Mouse (Mus musculus) stomach, embryonic 14.5 days (tissue): Measurements from ENCODE around the gene Cyp2f2. TPM values are rescaled to one million over a fixed set of nuclear protein-coding genes. Genes with fewer than 3 reads are reported as not detected.

ENCODE experiments used
- ATAC-seq: fragments of 200-750 bp; cut with Nextera tagmentation; 2 replicates; pipeline ENCODE4 v1.8.0; 2017; ENCODE audit warnings: low read depth, moderate TSS enrichment; ENCODE audit not compliant: insufficient number of reproducible peaks, insufficient read depth, low FRiP score
- H3K27ac ChIP-seq: fragments of 300-500 bp; sonication (generic); 2 replicates; pipeline ENCODE4 v1.5.1; 2014; ENCODE audit warnings: mild to moderate bottlenecking, low read length, moderate library complexity, mixed read lengths
- H3K27me3 ChIP-seq: fragments of 300-500 bp; sonication (generic); 2 replicates; pipeline ENCODE4 v1.6.1; 2014; ENCODE audit warnings: low read length, control low read depth, mixed read lengths; ENCODE audit not compliant: control insufficient read depth, insufficient read depth
- H3K36me3 ChIP-seq: fragments of 300-500 bp; sonication (generic); 2 replicates; pipeline ENCODE4 v1.6.1; 2014; ENCODE audit warnings: mild to moderate bottlenecking, control low read depth, low read length, moderate library complexity, mixed read lengths; ENCODE audit not compliant: control insufficient read depth, insufficient read depth
- H3K4me1 ChIP-seq: fragments of 300-500 bp; sonication (generic); 2 replicates; pipeline ENCODE4 v1.6.1; 2014; ENCODE audit warnings: low read length, control low read depth, mixed read lengths; ENCODE audit not compliant: control insufficient read depth, insufficient read depth
- H3K4me2 ChIP-seq: fragments of 300-500 bp; sonication (generic); replicated peaks from 2 replicates; pipeline ENCODE4 v1.6.1; 2014; ENCODE audit warnings: low read depth, low read length, control low read depth
- H3K4me3 ChIP-seq: fragments of 300-500 bp; sonication (generic); 2 replicates; pipeline ENCODE4 v1.5.1; 2014; ENCODE audit warnings: low read depth, low read length, control low read depth
- H3K9ac ChIP-seq: fragments of 300-500 bp; sonication (generic); replicated peaks from 2 replicates; pipeline ENCODE4 v1.6.1; 2014; ENCODE audit warnings: low read depth, mild to moderate bottlenecking, control low read depth, low read length, moderate library complexity, mixed read lengths
- H3K9me3 ChIP-seq: fragments of 300-500 bp; sonication (generic); 2 replicates; pipeline ENCODE4 v1.6.1; 2016; ENCODE audit warnings: low read depth, low read length, control low read depth; ENCODE audit not compliant: control insufficient read depth
- WGBS: fragments of 180-500 bp; shearing (Covaris S2); extraction: QIAGEN DNeasy Blood & Tissue Kit; methylation state at CpG from one replicate; pipeline ENCODE4 v1.1.7; 2014; 5-methylcytosine and 5-hydroxymethylcytosine counted together
- polyA plus RNA-seq: library from polyadenylated mRNA; unstranded; fragments of >200 nt; fragmentation: Nextera tagmentation; extraction: Ambion mirVana; gene quantifications from 2 replicates; pipeline ENCODE4 v1.2.1, GENCODE M21; 2014

Gene Cyp2f2
- polyA plus RNA-seq, 1 experiment from 2014 or later, result 22.5 TPM

DNA sequence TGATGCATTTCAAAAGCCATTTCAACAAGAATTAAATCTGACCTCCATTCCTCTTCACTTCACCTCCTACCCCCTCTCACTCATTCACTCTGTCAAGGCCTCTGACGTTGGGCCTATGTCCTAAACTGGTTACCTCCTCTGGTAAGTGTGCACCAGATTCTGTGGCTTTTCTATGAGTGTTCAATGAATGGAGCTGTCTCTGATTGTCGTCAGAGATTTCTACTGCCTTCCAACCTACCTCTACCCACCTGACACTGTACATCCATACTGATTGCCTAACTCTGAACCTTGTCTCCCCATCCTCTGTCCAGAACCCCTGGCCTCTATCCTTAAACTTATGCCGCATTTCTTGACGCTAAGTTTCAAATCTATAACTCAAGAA lies 58.2 kb downstream of the Cyp2f2 start:
- Histone ChIP-seq H3K4me3 (peak overlapping the region; percentile 57), H3K9ac (0 out of 2 replicates have a peak overlapping the region, but pooled peaks have one; percentile 33), H3K4me2 (peak overlapping the region; percentile 51), H3K27me3 (no peaks in the 10 kb centered on the region), H3K9me3 (no peaks in the 10 kb centered on the region), H3K36me3 (peaks cover 4% of the 10 kb centered on the region), H3K4me1 (no peaks in the 10 kb centered on the region), H3K27ac (peak overlapping the region; percentile 95)
- no peak; the same call in 1 of the 2 replicates for ATAC-seq
- WGBS, result 14% methylated on average over 4 of the region's 4 CpGs

DNA sequence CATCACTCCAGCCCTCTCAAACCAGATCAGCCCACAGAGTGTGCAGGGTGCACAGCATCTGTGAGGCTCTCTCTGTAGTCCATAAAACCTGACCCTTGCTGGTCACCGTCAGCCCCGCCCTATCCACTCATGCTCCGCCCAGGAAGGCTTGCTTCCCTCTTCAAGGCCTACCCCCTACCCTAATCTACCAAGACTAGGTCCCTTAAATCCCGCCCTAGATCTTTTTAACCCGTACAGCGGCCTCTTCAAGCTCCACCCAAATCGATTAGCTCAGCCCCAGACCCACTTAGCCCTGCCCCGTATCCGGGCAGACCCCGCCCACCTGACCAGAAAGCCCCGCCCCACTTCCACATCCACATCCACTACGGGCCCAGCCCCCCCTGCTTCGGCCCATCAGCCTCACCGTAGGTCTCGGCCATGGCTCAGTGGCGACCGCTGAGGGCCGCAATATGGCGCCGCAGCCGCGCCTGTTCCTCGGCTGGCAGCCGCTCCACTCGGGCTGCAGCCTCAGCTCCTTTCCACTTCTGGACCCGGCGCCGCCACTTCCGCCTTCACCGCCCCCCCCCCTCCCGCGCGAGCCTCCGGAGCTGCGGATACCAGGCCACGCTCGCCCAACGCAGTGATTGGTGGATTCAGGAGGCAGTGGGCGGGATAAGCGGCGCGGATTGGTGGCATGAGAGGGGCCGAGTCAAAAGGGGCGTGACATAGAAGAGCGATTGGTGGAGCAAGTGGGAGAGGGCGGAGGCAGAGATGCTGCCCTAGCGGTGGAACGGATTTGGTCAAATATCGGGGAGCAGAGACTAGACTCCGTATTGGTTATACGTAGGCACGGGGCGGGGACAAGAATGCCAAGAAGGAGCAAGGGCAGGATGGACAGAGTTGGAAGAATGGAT lies 58.9 kb downstream of the Cyp2f2 start, which contains the start of gene Rab4b:
Gene Rab4b (minus strand): TSS at position 573 of the 893 bp plus-strand sequence.
- 0 out of 2 replicates have a peak within 1 kb of the TSS, but pooled peaks have one; percentile 33 for H3K9ac ChIP-seq
- under 1% methylated on average over 53 of the region's 53 CpGs for WGBS
- H3K27ac ChIP-seq, result peak within 1 kb of the TSS; percentile 95
- peak; percentile 97 for ATAC-seq
- H3K4me2 ChIP-seq, result peak within 1 kb of the TSS; percentile 51
- H3K4me1 ChIP-seq, result no peaks in the 10 kb centered on the region
- peaks cover 7% of the 10 kb centered on the region for H3K36me3 ChIP-seq
- peak within 1 kb of the TSS; percentile 57 for H3K4me3 ChIP-seq
- no peaks in the 10 kb centered on the region for H3K9me3 ChIP-seq
- H3K27me3 ChIP-seq, result no peaks in the 10 kb centered on the region

DNA sequence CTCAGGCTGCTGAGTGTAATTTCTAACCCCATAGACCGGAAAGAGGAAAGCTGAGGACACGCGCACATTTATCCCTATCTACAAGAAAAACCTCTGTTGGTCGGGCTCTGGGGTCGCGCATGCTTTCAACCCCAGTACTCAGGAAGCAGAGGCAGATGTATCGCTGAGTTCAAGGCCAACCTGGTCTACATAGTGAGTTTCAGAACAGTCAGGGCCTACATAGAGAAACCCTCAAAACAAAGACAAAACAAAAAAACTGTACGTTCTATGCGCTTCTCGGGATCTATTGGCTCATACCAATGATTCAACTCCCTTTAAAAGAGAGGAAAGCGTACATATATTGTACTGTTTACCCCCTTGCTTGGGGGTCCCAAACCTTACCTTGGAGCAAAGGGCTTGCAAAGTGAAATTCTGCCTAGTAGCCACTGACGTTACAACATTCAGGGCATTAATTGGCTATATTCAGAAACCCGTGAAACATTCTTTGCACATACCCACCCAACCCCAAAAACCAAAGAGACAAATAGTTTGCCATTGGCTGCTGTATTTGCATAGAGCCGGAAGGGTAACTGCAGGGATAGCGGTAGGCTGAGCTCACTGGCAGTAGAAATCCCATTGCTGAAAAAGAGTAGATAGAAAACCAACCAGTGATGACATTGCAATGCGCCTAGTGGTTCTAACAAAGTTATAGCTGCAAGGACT lies 59.7 kb downstream of the Cyp2f2 start:
- H3K4me2 ChIP-seq, result peak overlapping the region; percentile 49
- H3K4me3 ChIP-seq, result peak overlapping the region; percentile 57
- peak overlapping the region; percentile 80; the same call in 1 of the 2 replicates for H3K27ac ChIP-seq
- no peaks in the 10 kb centered on the region for H3K4me1 ChIP-seq
- WGBS, result 45% methylated on average over 16 of the region's 16 CpGs
- H3K9me3 ChIP-seq, result no peaks in the 10 kb centered on the region
- no peak; the same call in 1 of the 2 replicates for ATAC-seq
- H3K9ac ChIP-seq, result no peak overlapping the region
- H3K36me3 ChIP-seq, result peaks cover 9% of the 10 kb centered on the region
- no peaks in the 10 kb centered on the region for H3K27me3 ChIP-seq

DNA sequence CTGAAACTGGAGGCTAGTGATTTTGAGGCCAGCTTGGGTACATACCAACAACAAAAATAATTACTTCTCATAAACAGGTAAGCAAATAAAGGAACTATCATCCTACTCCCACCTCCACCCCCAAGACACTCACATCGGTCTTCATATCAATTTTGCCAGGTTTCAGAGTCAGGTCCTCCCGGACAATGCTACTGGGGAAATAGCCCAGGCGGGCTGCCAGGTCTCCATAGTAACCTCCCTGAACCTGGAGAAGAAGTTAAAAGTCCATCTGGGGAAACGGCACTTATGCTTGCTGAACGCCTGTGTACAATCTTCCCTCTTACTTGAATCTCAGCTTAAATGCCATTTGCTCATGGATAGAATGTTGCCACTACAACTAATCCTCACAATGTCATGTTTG lies 60.3 kb downstream of the Cyp2f2 start:
- ATAC-seq, result no peak
- H3K9me3 ChIP-seq, result no peaks in the 10 kb centered on the region
- H3K27me3 ChIP-seq, result no peaks in the 10 kb centered on the region
- no peak overlapping the region for H3K4me2 ChIP-seq
- WGBS, result 57% methylated on average over 5 of the region's 5 CpGs
- no peak overlapping the region for H3K27ac ChIP-seq
- H3K36me3 ChIP-seq, result peaks cover 15% of the 10 kb centered on the region
- no peak overlapping the region for H3K4me3 ChIP-seq
- no peak overlapping the region for H3K9ac ChIP-seq
- H3K4me1 ChIP-seq, result no peaks in the 10 kb centered on the region

DNA sequence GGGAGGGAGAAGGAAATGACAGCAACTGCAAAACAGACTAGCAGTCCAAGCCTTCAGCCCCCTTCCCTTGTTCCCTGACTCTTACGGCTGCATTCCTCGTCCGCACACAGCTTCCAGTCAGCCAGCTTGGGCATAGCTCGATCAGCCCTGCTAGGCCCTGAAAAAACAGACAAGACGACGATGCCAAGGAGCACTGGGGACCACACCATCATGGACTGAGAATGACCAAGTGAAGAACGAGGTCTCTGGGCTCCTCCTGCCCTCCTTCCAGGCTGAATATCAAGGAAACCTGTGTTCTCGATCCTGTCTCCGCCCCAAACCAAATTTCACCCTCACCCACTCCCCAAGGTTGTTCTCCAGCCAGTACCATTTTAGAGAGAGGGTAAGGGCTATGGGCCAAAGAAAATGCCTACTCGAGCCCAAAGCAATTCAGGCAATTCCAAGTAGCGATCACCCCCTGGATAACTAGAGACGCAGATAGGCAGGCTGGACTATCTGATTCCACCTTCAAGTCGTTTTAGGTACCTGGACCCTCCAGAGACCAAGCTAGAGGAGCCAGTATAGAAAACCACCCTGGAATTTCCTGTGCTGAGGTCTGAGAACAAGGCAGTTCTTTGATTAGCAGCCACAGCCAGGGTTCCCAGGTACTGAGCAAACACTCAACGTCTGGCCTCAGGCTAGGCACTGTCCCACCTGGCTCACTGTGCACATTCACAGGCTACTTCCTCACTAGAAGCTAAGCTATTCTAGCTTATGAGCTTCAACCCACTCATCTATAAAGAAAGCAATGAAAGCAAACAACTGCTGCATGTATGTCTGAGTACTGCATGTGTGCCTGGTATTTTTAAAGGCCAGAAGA lies 61.4 kb downstream of the Cyp2f2 start, which contains the start of the genes Gm21983 and Mia:
Gene Gm21983 (minus strand): TSS at position 250 of the 859 bp plus-strand sequence.
Gene Mia (minus strand): TSS at position 321 of the 859 bp plus-strand sequence.
- no peak for ATAC-seq
- no peak within 1 kb of the TSS for H3K4me2 ChIP-seq
- H3K4me3 ChIP-seq, result no peak within 1 kb of the TSS
- peak within 1 kb of the TSS; percentile 52; the same call in 1 of the 2 replicates for H3K27ac ChIP-seq
- no peaks in the 10 kb centered on the region for H3K9me3 ChIP-seq
- no peaks in the 10 kb centered on the region for H3K4me1 ChIP-seq
- H3K27me3 ChIP-seq, result no peaks in the 10 kb centered on the region
- H3K9ac ChIP-seq, result no peak within 1 kb of the TSS
- WGBS, result 66% methylated on average over 14 of the region's 14 CpGs
- peaks cover 26% of the 10 kb centered on the region for H3K36me3 ChIP-seq

DNA sequence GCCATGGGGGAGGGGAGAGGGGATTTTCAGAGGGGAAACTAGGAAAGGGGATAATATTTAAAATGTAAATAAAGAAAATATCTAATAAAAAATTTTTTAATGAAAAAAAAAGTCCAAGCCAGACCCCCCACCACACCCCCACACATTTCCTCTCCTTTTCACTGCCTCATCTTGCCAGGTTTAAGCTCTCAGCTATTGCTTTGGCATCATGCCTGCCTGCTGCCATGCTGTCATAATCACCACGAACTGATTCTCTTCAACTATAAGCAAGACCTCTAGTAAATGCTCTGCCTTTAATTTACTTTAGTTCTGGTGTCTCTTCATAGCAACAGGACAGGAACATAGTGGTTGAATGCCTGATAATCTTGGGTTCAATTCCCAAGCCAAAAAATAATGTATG lies 62.8 kb downstream of the Cyp2f2 start:
- H3K9me3 ChIP-seq, result no peaks in the 10 kb centered on the region
- no peak overlapping the region for H3K9ac ChIP-seq
- no peak overlapping the region for H3K4me2 ChIP-seq
- H3K27me3 ChIP-seq, result no peaks in the 10 kb centered on the region
- H3K36me3 ChIP-seq, result peaks cover 40% of the 10 kb centered on the region
- WGBS, result 74% methylated on average over 1 of the region's 1 CpGs
- no peak overlapping the region for H3K27ac ChIP-seq
- H3K4me3 ChIP-seq, result no peak overlapping the region
- H3K4me1 ChIP-seq, result no peaks in the 10 kb centered on the region
- no peak for ATAC-seq
